Mouse (Mus musculus): Measurements from ENCODE around the gene Xrcc1. TPM values are rescaled to one million over a fixed set of nuclear protein-coding genes. Genes with fewer than 3 reads are reported as not detected.

The Xrcc1 gene
- polyA plus RNA-seq, 1 experiment = 129 TPM

DNA sequence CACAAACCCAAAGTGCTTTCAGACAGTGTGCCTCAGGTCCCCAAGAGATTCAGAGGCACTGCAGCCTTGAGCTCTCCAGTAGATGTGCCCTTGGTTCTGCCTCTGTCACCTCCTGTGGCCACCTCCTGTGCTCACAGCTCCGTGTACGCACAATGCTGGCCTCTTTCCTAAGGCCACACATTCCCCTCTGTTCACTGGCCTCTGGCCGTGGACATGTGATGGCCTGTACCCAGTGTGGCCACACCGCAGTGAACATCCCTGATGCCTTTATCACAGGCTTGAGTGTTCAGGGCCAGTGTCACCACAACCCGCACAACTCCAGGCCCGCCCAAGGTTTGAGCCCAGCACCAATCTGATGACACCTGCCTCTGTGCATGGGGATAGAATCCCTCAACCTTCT lies 38.8 kb downstream of the Xrcc1 start:
- Histone ChIP-seq H3K4me1 (ENCODE audit: control insufficient read depth, insufficient read depth, low read length) (no peaks in the 10 kb centered on the region; the same call in 1 of the 2 replicates), H3K27ac (ENCODE audit: control insufficient read depth, insufficient read depth, low read depth, low read length, poor library complexity) (no peak overlapping the region), H3K4me3 (replicated peaks; ENCODE audit: control insufficient read depth, low read depth, low read length) (no peak overlapping the region)
- WGBS = 91% methylated on average over 6 of the region's 6 CpGs
- TF ChIP-seq CTCF (IDR thresholded peaks at IDR 0.05; ENCODE audit: control insufficient read depth, insufficient read depth, low read length) = no peak
- no peak for TF ChIP-seq POLR2A (IDR thresholded peaks at IDR 0.05; ENCODE audit: borderline replicate concordance, control insufficient read depth, low read depth, low read length)

DNA sequence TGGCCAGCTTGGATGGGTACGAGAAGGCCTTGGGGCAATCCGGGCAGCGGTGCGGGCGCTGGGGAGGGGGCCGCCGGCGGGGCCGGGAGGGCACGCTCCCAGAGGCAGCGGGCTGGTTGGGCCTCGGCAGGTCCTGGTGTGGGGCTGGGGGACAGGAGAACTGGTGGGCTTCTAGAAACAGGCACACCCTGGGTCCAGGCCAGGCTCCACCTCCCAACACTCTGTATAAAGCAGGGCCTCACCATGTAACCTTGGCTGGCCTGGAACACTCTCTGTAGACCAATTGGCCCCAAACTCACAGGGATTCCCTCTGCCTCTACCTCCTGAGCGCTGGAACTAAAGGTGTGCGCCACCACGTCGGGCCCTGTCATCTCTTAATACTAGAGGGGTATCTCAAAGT lies 39.9 kb downstream of the Xrcc1 start:
- no peak overlapping the region for H3K4me3 ChIP-seq (replicated peaks; ENCODE audit: control insufficient read depth, low read depth, low read length)
- TF ChIP-seq POLR2A (IDR thresholded peaks at IDR 0.05; ENCODE audit: borderline replicate concordance, control insufficient read depth, low read depth, low read length) (no peak), CTCF (IDR thresholded peaks at IDR 0.05; ENCODE audit: control insufficient read depth, insufficient read depth, low read length) (no peak)
- no peak overlapping the region for H3K27ac ChIP-seq (ENCODE audit: control insufficient read depth, insufficient read depth, low read depth, low read length, poor library complexity)
- WGBS = 83% methylated on average over 16 of the region's 16 CpGs
- H3K4me1 ChIP-seq (ENCODE audit: control insufficient read depth, insufficient read depth, low read length) = no peaks in the 10 kb centered on the region; the same call in 1 of the 2 replicates

DNA sequence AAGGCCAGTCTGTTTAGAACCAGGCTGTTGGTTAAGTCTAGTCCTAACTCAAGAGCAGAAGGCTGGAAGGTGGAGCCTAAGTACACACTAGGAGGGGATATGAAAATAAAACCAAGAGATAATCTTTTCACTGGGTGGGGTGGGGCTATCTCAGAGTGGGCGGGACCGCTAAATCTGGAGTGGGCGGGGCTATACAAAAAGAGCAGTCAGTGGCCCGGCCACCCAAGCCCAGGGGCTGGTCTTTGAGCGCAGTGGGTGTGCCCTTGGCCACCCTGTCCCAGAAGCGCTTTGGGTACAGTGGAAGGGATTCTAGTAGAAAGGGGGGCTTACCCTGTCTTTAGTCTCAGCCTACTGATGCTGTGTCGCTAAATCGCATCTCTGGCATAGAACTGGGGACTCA lies 40.7 kb downstream of the Xrcc1 start:
- no peak overlapping the region for H3K4me3 ChIP-seq (replicated peaks; ENCODE audit: control insufficient read depth, low read depth, low read length)
- no peak overlapping the region for H3K27ac ChIP-seq (ENCODE audit: control insufficient read depth, insufficient read depth, low read depth, low read length, poor library complexity)
- TF ChIP-seq CTCF (IDR thresholded peaks at IDR 0.05; ENCODE audit: control insufficient read depth, insufficient read depth, low read length) = no peak
- no peak for TF ChIP-seq POLR2A (IDR thresholded peaks at IDR 0.05; ENCODE audit: borderline replicate concordance, control insufficient read depth, low read depth, low read length)
- H3K4me1 ChIP-seq (ENCODE audit: control insufficient read depth, insufficient read depth, low read length) = no peaks in the 10 kb centered on the region; the same call in none of the 2 replicates
- 32% methylated on average over 8 of the region's 8 CpGs for WGBS

DNA sequence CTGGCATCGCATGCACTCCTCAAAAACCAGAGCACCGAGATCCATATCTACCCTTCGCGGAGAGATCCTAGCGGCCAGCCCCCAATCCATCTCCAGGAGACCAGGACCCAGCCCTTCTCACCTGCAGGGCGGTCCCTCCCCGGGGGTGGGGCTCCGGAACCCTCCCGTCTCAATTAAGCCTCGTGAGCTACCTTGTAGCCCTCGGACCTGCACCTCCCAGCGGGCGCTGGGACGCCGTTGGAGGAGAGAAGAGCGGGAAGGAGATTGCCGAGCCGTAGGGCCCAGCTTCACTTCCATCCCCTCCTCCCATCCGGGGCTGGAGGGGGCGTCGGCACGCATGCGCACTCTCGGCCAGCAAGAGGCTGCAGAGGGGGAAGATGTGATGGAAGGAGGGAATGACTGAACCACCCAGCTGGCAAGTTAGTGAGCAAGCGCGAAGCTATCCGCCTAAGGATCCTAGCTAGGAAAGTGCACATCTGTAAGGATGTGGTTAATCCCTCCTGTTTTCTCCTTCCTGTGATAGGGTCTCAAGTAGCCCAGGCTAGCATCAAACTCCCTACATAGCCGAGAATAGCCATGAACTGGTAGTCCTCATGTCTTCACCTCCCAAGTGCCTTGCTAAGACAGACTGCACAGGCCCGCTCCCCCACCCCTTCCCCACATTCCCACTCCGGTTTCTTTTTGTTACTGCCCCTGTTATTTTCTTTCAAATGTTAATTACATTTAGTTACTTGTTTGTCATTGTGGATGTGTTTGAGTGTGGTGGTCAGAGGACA lies 41.4 kb downstream of the Xrcc1 start, which contains the start of the genes Ethe1 and Zfp575:
Gene Ethe1, plus strand, starts transcription at position 214 of the 776 bp plus-strand sequence.
Gene Zfp575, minus strand, starts transcription at position 312 of the 776 bp plus-strand sequence.
- no peak for TF ChIP-seq CTCF (IDR thresholded peaks at IDR 0.05; ENCODE audit: control insufficient read depth, insufficient read depth, low read length)
- Histone ChIP-seq H3K4me3 (replicated peaks; ENCODE audit: control insufficient read depth, low read depth, low read length) (peak within 1 kb of the TSS; percentile 9), H3K4me1 (ENCODE audit: control insufficient read depth, insufficient read depth, low read length) (no peaks in the 10 kb centered on the region; the same call in none of the 2 replicates), H3K27ac (ENCODE audit: control insufficient read depth, insufficient read depth, low read depth, low read length, poor library complexity) (no peak within 1 kb of the TSS)
- 14% methylated on average over 30 of the region's 30 CpGs for WGBS

DNA sequence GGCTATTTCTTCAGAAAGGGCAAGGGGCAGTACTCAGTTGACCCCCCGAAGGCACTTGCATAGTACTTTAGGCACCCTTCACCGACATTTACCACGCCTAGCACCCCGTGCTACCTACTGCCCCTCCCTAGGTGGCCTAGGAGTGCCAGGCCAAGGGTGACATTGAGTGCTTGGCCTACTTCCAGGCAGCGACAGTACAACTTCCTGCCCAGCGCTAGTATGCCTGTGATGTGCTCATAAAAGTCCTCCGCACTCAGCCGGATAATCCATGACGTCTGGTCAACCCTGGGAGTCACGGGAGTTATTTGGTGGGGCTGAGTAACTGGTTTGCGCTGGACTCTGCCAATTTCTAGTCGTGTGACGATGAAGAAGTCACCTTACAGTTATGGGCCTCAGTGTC lies 42.2 kb downstream of the Xrcc1 start:
- TF ChIP-seq POLR2A (IDR thresholded peaks at IDR 0.05; ENCODE audit: borderline replicate concordance, control insufficient read depth, low read depth, low read length) = no peak
- TF ChIP-seq CTCF (IDR thresholded peaks at IDR 0.05; ENCODE audit: control insufficient read depth, insufficient read depth, low read length) = no peak
- Histone ChIP-seq H3K27ac (ENCODE audit: control insufficient read depth, insufficient read depth, low read depth, low read length, poor library complexity) (no peak overlapping the region), H3K4me3 (replicated peaks; ENCODE audit: control insufficient read depth, low read depth, low read length) (no peak overlapping the region), H3K4me1 (ENCODE audit: control insufficient read depth, insufficient read depth, low read length) (no peaks in the 10 kb centered on the region; the same call in none of the 2 replicates)
- whole genome bisulfite sequencing = 38% methylated on average over 13 of the region's 13 CpGs

DNA sequence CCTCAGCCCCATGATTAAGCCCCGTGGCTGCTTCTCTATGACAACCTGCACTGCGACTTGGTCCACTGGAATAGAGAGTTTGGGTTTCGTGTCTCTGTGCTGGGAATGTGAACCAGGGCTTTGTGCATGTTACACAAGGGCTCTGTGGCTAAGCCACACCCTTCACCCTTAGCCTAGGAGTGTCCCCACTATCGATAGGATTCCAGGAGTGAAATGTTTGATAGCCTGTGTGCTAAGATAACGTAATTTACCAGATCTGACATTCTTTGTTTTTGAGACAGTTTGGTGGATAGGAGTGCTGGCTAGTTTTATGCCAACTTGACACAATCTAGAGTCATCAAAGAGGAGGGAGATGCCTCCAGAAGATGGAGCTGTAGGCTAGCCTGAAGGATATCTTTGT lies 45.6 kb downstream of the Xrcc1 start:
- H3K4me1 ChIP-seq (ENCODE audit: control insufficient read depth, insufficient read depth, low read length) = no peaks in the 10 kb centered on the region; the same call in none of the 2 replicates
- H3K27ac ChIP-seq (ENCODE audit: control insufficient read depth, insufficient read depth, low read depth, low read length, poor library complexity) = no peak overlapping the region
- WGBS = 52% methylated on average over 5 of the region's 5 CpGs
- H3K4me3 ChIP-seq (replicated peaks; ENCODE audit: control insufficient read depth, low read depth, low read length) = no peak overlapping the region
- TF ChIP-seq POLR2A (IDR thresholded peaks at IDR 0.05; ENCODE audit: borderline replicate concordance, control insufficient read depth, low read depth, low read length) (no peak), CTCF (IDR thresholded peaks at IDR 0.05; ENCODE audit: control insufficient read depth, insufficient read depth, low read length) (no peak)

DNA sequence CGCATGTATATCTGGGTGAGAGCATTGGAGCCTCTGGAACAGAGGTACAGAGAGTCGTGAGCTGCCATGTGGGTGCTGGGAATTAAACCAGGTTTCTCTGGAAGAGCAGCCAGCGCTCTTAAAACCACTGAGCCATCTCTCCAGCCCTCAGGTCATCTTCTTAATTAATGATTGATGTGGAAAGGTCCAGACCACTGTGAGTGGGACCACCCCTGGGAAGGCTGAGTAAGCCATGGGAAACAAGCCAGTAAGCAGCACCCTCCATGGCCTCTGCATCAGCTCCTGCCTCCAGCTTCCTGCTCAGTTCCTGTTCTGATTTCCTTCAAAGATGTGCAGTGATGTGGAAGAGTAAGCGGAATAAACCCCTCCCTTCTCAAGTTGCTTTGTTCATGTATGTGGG lies 46.1 kb downstream of the Xrcc1 start:
- Histone ChIP-seq H3K27ac (ENCODE audit: control insufficient read depth, insufficient read depth, low read depth, low read length, poor library complexity) (no peak overlapping the region), H3K4me1 (ENCODE audit: control insufficient read depth, insufficient read depth, low read length) (no peaks in the 10 kb centered on the region; the same call in none of the 2 replicates), H3K4me3 (replicated peaks; ENCODE audit: control insufficient read depth, low read depth, low read length) (no peak overlapping the region)
- TF ChIP-seq CTCF (IDR thresholded peaks at IDR 0.05; ENCODE audit: control insufficient read depth, insufficient read depth, low read length) = no peak
- TF ChIP-seq POLR2A (IDR thresholded peaks at IDR 0.05; ENCODE audit: borderline replicate concordance, control insufficient read depth, low read depth, low read length) = no peak
- 62% methylated on average over 4 of the region's 4 CpGs for WGBS

DNA sequence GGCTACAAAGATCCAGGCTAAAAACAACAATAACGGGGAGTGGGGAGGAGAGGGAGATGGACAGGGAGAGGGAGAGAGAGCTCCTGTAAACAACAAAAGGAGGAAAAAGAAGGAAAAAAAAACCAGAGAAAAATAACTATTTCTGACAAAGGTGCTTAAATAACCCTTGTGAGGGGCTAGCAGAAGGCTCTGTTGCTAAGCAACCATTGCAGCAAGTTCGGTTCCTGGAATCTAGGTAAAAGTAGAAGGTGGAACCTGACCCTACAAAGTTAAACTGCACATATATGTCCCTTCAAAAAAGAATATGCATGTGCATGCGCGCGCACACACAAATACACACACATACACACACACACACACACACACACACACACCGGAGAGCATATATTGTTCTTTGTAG lies 46.7 kb downstream of the Xrcc1 start:
- TF ChIP-seq CTCF (IDR thresholded peaks at IDR 0.05; ENCODE audit: control insufficient read depth, insufficient read depth, low read length) (no peak), POLR2A (IDR thresholded peaks at IDR 0.05; ENCODE audit: borderline replicate concordance, control insufficient read depth, low read depth, low read length) (no peak)
- 81% methylated on average over 6 of the region's 6 CpGs for WGBS
- Histone ChIP-seq H3K4me1 (ENCODE audit: control insufficient read depth, insufficient read depth, low read length) (no peaks in the 10 kb centered on the region; the same call in none of the 2 replicates), H3K27ac (ENCODE audit: control insufficient read depth, insufficient read depth, low read depth, low read length, poor library complexity) (no peak overlapping the region), H3K4me3 (replicated peaks; ENCODE audit: control insufficient read depth, low read depth, low read length) (no peak overlapping the region)
